Mouse (Mus musculus) layer of hippocampus, postnatal 14 days (tissue): ENCODE measurements around the gene Calm4. TPM values are rescaled to one million over a fixed set of nuclear protein-coding genes. Genes with fewer than 3 reads are reported as not detected.
"Not testable (repeated sequence)": the region's sequence is repeated elsewhere in the genome, so short reads cannot be mapped to it uniquely, and the experiment has no call there.

ENCODE experiments used
- DNase-seq, 2 experiments: peaks; one replicate each; pipeline ENCODE4 v3.0.0; 2021 to 2022; ENCODE audit warnings: low spot score in 2 of 2, mixed read lengths in 1 of 2
- long read RNA-seq, 2 experiments: library from polyadenylated mRNA; stranded (forward); transcript quantifications; one replicate each; pipeline ENCODE4 v2.0.0; 2021
- total RNA-seq, 2 experiments: library from RNA; stranded (reverse); gene quantifications; 2 replicates each; pipeline ENCODE4 v1.2.3; 2021

The Calm4 gene
- total RNA-seq, result not detected
- long read RNA-seq, experiment 1, result 0 reads
- long read RNA-seq, experiment 2, result 0 reads

GRCm38 (mm10) chr13:3837312-3837807 lies at the start of gene Calm4:
Gene Calm4, plus strand, starts transcription at chr13:3837757.
- DNase-seq, result not testable (repeated sequence)

GRCm38 (mm10) chr13:3788588-3788987 lies 49.0 kb upstream of the Calm4 start:
- no peak for DNase-seq

- DNase-seq, result no peak
Measured at GRCm38 (mm10) chr13:3789531-3789930, 48.0 kb upstream of the Calm4 start.

GRCm38 (mm10) chr13:3796649-3797048 lies 40.9 kb upstream of the Calm4 start:
- no peak for DNase-seq

- DNase-seq, result no peak
Measured at GRCm38 (mm10) chr13:3798751-3799150, 38.8 kb upstream of the Calm4 start.

- DNase-seq, result no peak
Measured at GRCm38 (mm10) chr13:3799386-3799785, 38.2 kb upstream of the Calm4 start.

GRCm38 (mm10) chr13:3804186-3804585 lies 33.4 kb upstream of the Calm4 start, which contains the start of gene Calml3:
Gene Calml3, minus strand, starts transcription at chr13:3804316.
- DNase-seq, result no peak

- no peak for DNase-seq
Measured at GRCm38 (mm10) chr13:3805132-3805531, 32.4 kb upstream of the Calm4 start.

GRCm38 (mm10) chr13:3805638-3806037 lies 31.9 kb upstream of the Calm4 start:
- DNase-seq, result no peak

- no peak for DNase-seq
Measured at GRCm38 (mm10) chr13:3807131-3807827, 30.3 kb upstream of the Calm4 start.

GRCm38 (mm10) chr13:3818012-3818739 lies 19.4 kb upstream of the Calm4 start:
- no peak for DNase-seq

- DNase-seq, result no peak
Measured at GRCm38 (mm10) chr13:3818740-3819076, 18.8 kb upstream of the Calm4 start.

- DNase-seq, result no peak
Measured at GRCm38 (mm10) chr13:3822105-3822504, 15.5 kb upstream of the Calm4 start.

GRCm38 (mm10) chr13:3825726-3826125 lies 11.8 kb upstream of the Calm4 start:
- DNase-seq, result no peak

GRCm38 (mm10) chr13:3831546-3831945 lies 6.0 kb upstream of the Calm4 start:
- no peak for DNase-seq

- DNase-seq, result no peak
Measured at GRCm38 (mm10) chr13:3831994-3832393, 5.6 kb upstream of the Calm4 start.

- no peak for DNase-seq
Measured at GRCm38 (mm10) chr13:3832450-3832849, 5.1 kb upstream of the Calm4 start.

- not testable (repeated sequence) for DNase-seq
Measured at GRCm38 (mm10) chr13:3833644-3834043, 3.9 kb upstream of the Calm4 start.

- DNase-seq, result not testable (repeated sequence)
Measured at GRCm38 (mm10) chr13:3840662-3841061, 3.1 kb downstream of the Calm4 start.

GRCm38 (mm10) chr13:3850330-3850729 lies 12.8 kb downstream of the Calm4 start:
- DNase-seq, result no peak

- not testable (repeated sequence) for DNase-seq
Measured at GRCm38 (mm10) chr13:3853648-3854333, 16.2 kb downstream of the Calm4 start, which contains the start of gene Calm5. Gene Calm5, plus strand, starts transcription at chr13:3854173.

- no peak for DNase-seq
Measured at GRCm38 (mm10) chr13:3854856-3855255, 17.3 kb downstream of the Calm4 start.
